Mouse (Mus musculus) cerebellum, adult 8-10 months (tissue): ENCODE results near the gene Mmp27.

Experiments
- DNase-seq: peaks from one replicate; pipeline ENCODE4 v3.0.0; 2022

Gene Mmp27

DNA sequence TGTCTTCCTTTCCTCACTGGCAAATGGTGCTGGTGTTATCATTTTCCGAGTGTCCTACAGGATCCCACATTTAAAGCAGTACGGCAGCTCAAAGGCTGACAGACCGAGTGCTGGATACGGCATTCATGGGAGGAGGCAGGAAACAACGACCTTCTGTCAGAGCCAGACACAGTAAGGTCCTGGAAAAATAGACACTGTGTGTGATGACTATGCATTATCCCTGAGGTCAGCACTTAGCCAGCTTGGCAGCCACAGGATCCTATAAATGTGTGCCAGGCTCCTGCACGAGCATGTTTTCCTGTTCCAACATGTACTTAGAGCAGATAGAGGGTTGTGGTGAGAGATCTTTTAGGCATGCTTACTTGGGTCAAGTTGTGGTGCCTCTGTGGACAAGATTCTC, 32.8 kb downstream of the Mmp27 start:
- DNase-seq: no peak

DNA sequence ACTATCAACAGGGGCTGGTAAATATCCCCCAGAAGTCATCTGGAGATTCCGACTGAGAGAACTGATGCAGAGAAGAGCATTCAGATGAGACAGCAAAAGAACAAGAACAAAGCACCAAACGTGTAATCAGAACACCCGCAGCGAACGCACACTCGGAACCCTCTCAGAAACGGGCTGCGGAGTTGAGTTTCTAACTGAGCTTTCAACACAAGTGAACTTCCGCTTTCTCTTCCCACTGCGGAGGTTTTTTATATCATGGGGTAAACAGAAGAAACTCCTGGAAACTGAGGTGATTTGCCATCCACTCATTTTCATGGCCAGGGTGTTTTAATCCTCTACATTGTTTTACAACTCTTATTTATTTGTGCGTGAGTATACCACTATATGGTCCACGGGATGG, 34.4 kb downstream of the Mmp27 start:
- DNase-seq: no peak

GRCm38 (mm10) chr9:7622582-7622981, 51.4 kb downstream of the Mmp27 start:
- DNase-seq: no peak

DNA sequence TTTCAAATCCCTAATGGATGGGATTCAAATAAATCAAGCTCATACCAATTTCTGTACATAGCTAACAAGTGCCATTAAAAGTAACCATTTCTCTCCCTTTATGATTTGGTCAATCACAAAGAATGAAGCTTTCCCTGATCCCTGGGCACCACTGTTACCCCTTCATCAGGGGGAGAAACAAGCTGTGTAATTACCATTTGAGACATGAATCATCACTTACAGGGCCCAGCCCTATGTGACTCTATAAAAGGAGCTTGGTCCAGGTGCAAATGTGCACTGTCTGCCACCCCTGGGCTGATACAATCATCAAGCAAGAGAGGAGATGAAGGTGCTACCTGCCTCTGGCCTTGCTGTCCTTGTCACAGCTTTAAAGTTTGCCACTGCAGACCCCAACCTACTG, 56.7 kb downstream of the Mmp27 start, which contains the start of gene Mmp20:
Gene Mmp20 (plus strand): TSS at position 301 of the 400 bp plus-strand sequence.
- DNase-seq: no peak
